Mouse (Mus musculus): Measurements from ENCODE around the gene Crmp1.

DNA sequence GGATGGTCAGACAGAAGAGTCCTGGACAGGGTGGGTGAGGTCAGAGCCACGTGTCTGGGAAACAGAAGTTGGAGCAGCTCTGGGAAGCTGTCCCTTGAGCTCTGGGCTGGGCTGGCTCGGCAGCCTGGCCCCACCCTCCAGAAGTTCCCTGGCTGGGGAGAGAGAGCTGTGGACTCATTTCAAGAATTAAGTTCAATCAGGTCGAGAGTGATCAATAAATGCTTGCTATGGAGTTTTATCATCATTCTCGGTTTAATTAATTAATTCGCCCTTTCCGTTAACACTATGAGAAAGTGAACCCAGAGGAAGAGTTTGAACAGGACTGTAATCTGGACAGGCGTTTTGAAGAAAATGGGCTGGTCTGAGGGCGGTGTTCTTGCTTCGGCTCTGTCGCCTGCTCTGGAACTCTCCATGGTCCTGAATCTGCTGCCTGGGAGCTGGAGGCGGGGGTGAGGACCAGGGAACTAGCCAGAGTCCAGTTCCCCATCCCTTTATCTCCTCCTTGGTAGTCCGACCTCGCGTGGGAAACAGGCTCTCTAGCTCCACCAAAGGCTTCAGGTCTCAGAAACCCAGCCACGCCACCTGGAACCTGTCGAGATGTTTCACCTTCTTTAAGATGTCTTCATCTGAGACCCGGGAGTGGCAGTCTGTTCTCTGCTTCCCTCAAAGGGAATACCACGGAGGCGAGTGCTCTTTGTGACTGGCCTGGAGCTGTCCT lies 1.6 kb downstream of the Crmp1 start:
- TF ChIP-seq CTCF (IDR thresholded peaks at IDR 0.05; ENCODE audit: borderline replicate concordance, insufficient read depth, low read depth, low read length), result no peak
- TF ChIP-seq POLR2A (IDR thresholded peaks at IDR 0.05; ENCODE audit: borderline replicate concordance, insufficient read depth, low read length), result no peak
